In the genomic region with DNA sequence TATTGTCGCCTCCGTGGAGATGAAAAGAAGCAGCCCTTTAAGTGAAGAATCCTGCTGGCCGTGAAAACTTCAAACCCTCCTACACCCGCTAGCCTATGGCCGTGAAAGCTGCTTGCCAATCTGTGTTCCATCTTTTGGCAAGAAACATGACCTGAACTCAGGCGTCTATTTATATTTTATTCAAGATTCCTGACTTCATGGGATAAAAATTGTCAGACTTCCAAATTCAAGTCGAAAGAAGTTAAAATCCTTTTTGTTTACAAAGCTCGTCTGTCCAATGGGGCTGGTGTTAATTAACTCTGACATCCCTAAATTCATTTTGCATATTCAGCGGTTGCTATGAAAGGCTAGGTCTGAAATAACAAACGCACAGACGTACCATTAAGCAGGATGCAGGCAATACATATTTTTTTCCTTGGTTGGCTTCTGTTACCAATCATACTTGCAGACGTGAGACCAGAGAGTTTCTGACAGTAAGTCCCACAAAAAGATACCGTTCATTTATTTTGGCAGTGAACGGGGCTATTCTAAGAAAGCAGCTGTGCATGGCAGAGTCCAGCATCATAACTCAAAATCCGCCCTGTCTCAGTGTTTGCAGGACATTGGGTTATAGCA, we compare ENCODE assay signal across 10 mouse cellular contexts.
A peak's percentile ranks its signal among the peaks of the same experiment; 100 is the strongest.
DNase-seq lines count a peak whose midpoint lies in the region; TF ChIP-seq lines count a peak whose summit lies in the region.
"Had no signal": no experiment of that assay in that cellular context is flagged by ENCODE, and none has a peak within 500 bp of the region (broad histone marks: within the 10 kb centered on the region; RNA-seq: fewer than 3 reads in every experiment).

No protein-coding gene starts in this region.

- H3K4me3 ChIP-seq in left cerebral cortex, adult 2 months = no peak overlapping the region
- H3K4me3 ChIP-seq: liver, embryonic 15.5 days had no signal

- DNase-seq in heart, adult 11 months = peak; percentile 89
- DNase-seq in heart, postnatal 4 days = no peak
- peak; percentile 24 for DNase-seq in left cerebral cortex, postnatal 4 days
- no peak for DNase-seq in left cerebral cortex, adult 11 months (ENCODE audit: low spot score)
- peak; percentile 44 for DNase-seq in brain, embryonic 14.5 days (ENCODE audit: low read depth)
- DNase-seq in heart, postnatal 10 days = peak; percentile 35 to 38
- DNase-seq in left cerebral cortex, adult 2 months (ENCODE audit: extremely low spot score in 1 of 2, low spot score in 2 of 2) = no peak
- DNase-seq: adrenal gland, adult 8-10 months; right cerebral cortex, postnatal 25 days had no signal

- no peak for TF ChIP-seq CTCF in brain, embryonic 14.5 days (IDR thresholded peaks at IDR 0.05; ENCODE audit: borderline replicate concordance, extremely low read depth, insufficient read depth, insufficient read length)
- TF ChIP-seq CTCF in left cerebral cortex, adult 2 months (IDR thresholded peaks at IDR 0.05) = no peak

- intact Hi-C loops in left cerebral cortex, postnatal 4 days (cut with DNase I) = no loop called here
- intact Hi-C loops in heart, postnatal 10 days (cut with DNase I) = no loop called here
- intact Hi-C loops in left cerebral cortex, adult 2 months (cut with DNase I) = no loop called here

- no peak for TF ChIP-seq POLR2A in brain, embryonic 14.5 days (IDR thresholded peaks at IDR 0.05; ENCODE audit: borderline replicate concordance, extremely low read depth, insufficient read depth, insufficient read length, poor library complexity, severe bottlenecking)

- H3K27ac ChIP-seq in left cerebral cortex, adult 2 months = no peak overlapping the region
- H3K27ac ChIP-seq: liver, embryonic 15.5 days had no signal

Comparison
In these comparisons a context has a peak if more than half of its experiments do, and no peak if none do; other contexts are left out.
1. DNase-seq: peak in heart, adult 11 months (single experiment), left cerebral cortex, postnatal 4 days (single experiment), brain, embryonic 14.5 days (single experiment) and heart, postnatal 10 days (2 of 2); none in heart, postnatal 4 days (single experiment), left cerebral cortex, adult 11 months (single experiment) and left cerebral cortex, adult 2 months (0 of 2).